Mouse (Mus musculus) bone marrow macrophage, adult 2 months (primary cell): ENCODE results near the gene Shtn1.

Source experiments
- CTCF ChIP-seq: IDR thresholded peaks from 2 replicates; pipeline ENCODE4 v1.5.1; 2012; ENCODE audit warnings: low read depth, mild to moderate bottlenecking, low read length, moderate library complexity
- POLR2A ChIP-seq: IDR thresholded peaks from 2 replicates; pipeline ENCODE4 v1.6.1; 2012; ENCODE audit warnings: mild to moderate bottlenecking, low read depth, low read length, borderline replicate concordance

DNA sequence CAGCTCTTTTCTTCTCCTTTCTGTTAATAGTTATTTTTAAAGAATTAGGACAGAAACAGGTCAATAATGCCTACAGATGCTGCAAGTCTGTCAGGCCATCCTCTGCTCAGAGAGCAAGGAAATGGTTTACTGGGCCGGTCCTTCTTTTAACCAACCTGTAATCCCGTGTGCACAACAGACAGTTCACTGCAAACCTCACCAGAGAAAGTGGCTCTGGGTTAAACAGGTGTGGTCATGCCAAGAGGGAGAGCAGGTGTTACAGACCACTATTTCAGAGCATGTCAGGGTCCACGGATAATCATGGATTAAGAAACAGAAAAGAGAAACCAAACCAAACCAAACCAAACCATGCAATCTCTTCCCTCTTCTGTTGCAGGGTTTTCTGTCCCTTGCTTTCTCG is 17.8 kb downstream of the Shtn1 start:
- TF ChIP-seq CTCF (no peak), POLR2A (no peak)
